Mouse (Mus musculus) right cerebral cortex, postnatal 4 days (tissue): ENCODE measurements at regions not wholly inside any gene's neighbourhood (a gene's known extent, or its start where the extent isn't known, plus 50 kb on each side); places are given as distances from the start of the nearest gene placed in this dataset.
A peak's percentile ranks its signal among the peaks of the same experiment; 100 is the strongest.

Experiments used
- DNase-seq: peaks from one replicate; pipeline ENCODE4 v3.0.0-alpha.2; 2022

- no peak for DNase-seq
Observed at GRCm38 (mm10) chr3:146337429-146337828, 67.0 kb upstream of the Ssx2ip start.

GRCm38 (mm10) chr3:146337861-146338281 is 66.6 kb upstream of the Ssx2ip start:
- DNase-seq: no peak

- no peak for DNase-seq
Observed at GRCm38 (mm10) chr3:146338445-146338844, 66.0 kb upstream of the Ssx2ip start.

GRCm38 (mm10) chr3:146340316-146341055 is 64.0 kb upstream of the Ssx2ip start:
- no peak for DNase-seq

GRCm38 (mm10) chr3:146341652-146342340 is 62.6 kb upstream of the Ssx2ip start:
- DNase-seq: no peak

- DNase-seq: no peak
Observed at GRCm38 (mm10) chr3:146342727-146343126, 61.7 kb upstream of the Ssx2ip start.

GRCm38 (mm10) chr3:146343649-146344401 is 60.6 kb upstream of the Ssx2ip start:
- peak; percentile 68 for DNase-seq

GRCm38 (mm10) chr3:146344402-146345025 is 59.9 kb upstream of the Ssx2ip start:
- DNase-seq: no peak

- DNase-seq: peak; percentile 71
Observed at GRCm38 (mm10) chr3:146345308-146345780, 59.1 kb upstream of the Ssx2ip start.

- DNase-seq: no peak
Observed at GRCm38 (mm10) chr3:146345946-146346345, 58.5 kb upstream of the Ssx2ip start.

- no peak for DNase-seq
Observed at GRCm38 (mm10) chr3:146347311-146347710, 57.1 kb upstream of the Ssx2ip start.

- DNase-seq: no peak
Observed at GRCm38 (mm10) chr3:146348921-146349320, 55.5 kb upstream of the Ssx2ip start.

GRCm38 (mm10) chr3:146349393-146349792 is 55.0 kb upstream of the Ssx2ip start:
- no peak for DNase-seq

- DNase-seq: no peak
Observed at GRCm38 (mm10) chr3:146350126-146350525, 54.3 kb upstream of the Ssx2ip start.

- no peak for DNase-seq
Observed at GRCm38 (mm10) chr3:146351468-146351867, 53.0 kb upstream of the Ssx2ip start.

GRCm38 (mm10) chr3:146352187-146352586 is 52.3 kb upstream of the Ssx2ip start:
- no peak for DNase-seq

GRCm38 (mm10) chr3:146353961-146354360 is 50.5 kb upstream of the Ssx2ip start:
- no peak for DNase-seq
